Mouse (Mus musculus) small intestine, adult 2 months (tissue): ENCODE measurements around the gene Rplp2.
"Not testable (repeated sequence)": the region's sequence is repeated elsewhere in the genome, so short reads cannot be mapped to it uniquely, and the experiment has no call there.

Experiments used
- CTCF ChIP-seq: fragments of 200-500 bp; IDR thresholded peaks from 2 replicates; pipeline ENCODE4 v1.5.1; 2012; ENCODE audit warnings: low read depth, mild to moderate bottlenecking, control low read depth, inconsistent platforms, low read length, moderate library complexity, mixed read lengths; ENCODE audit not compliant: insufficient replicate concordance, insufficient read length; ENCODE audit errors: extremely low read depth
- POLR2A ChIP-seq: fragments of 200-500 bp; IDR thresholded peaks from 2 replicates; pipeline ENCODE4 v1.6.1; 2012; ENCODE audit warnings: low read depth, mild to moderate bottlenecking, control low read depth, inconsistent platforms, low read length, moderate library complexity

- TF ChIP-seq CTCF, POLR2A: not testable (repeated sequence)
Observed at GRCm38 (mm10) chr7:141407670-141408069, 39.5 kb upstream of the Rplp2 start.
